26 mouse cellular contexts compared by ENCODE assay signal in the genomic region with DNA sequence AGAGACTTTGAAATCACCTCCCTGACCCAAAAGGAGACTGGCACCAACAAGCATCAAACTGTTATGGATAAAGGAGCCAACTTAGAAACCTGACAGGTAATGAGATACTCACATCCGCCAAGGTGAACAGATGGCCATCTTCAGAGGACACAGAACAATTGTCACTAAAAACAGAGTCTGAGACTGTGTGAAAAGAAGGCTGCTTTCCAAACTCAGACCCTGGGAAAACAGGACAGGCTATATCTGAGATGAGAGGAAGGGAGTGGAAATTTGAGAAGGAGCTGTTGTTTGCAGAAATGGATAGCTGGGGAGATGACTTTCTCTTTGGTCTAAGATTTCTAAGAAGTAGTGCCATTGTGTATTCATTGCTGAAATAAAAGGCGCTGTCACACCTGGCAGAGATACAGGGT.
DNase-seq lines count a peak whose midpoint lies in the region; ATAC-seq and TF ChIP-seq lines count a peak whose summit lies in the region.
"Had no signal": no experiment of that assay in that cellular context is flagged by ENCODE, and none has a peak within 500 bp of the region (broad histone marks: within the 10 kb centered on the region; RNA-seq: fewer than 3 reads in every experiment).

No protein-coding gene starts in this region.

- no peak overlapping the region for H3K4me3 ChIP-seq in embryonic facial prominence, embryonic 14.5 days (ENCODE audit: low read depth, low read length)
- H3K4me3 ChIP-seq in embryonic facial prominence, embryonic 10.5 days, result no peak overlapping the region
- no peak overlapping the region for H3K4me3 ChIP-seq in midbrain, postnatal 0 days (ENCODE audit: low read depth, low read length)
- no peak overlapping the region for H3K4me3 ChIP-seq in midbrain, embryonic 15.5 days
- H3K4me3 ChIP-seq: forebrain, embryonic 13.5 days; heart, embryonic 12.5 days; hindbrain, embryonic 13.5 days; limb, embryonic 12.5 days; lung, embryonic 15.5 days; neural tube, embryonic 13.5 days had no signal

- H3K4me1 ChIP-seq in embryonic facial prominence, embryonic 14.5 days (ENCODE audit: control insufficient read depth, insufficient read depth, low read length), result no peaks in the 10 kb centered on the region
- H3K4me1 ChIP-seq in embryonic facial prominence, embryonic 10.5 days, result no peaks in the 10 kb centered on the region
- H3K4me1 ChIP-seq in midbrain, postnatal 0 days (ENCODE audit: insufficient read depth, low read length), result no peaks in the 10 kb centered on the region
- no peaks in the 10 kb centered on the region for H3K4me1 ChIP-seq in midbrain, embryonic 15.5 days
- H3K4me1 ChIP-seq: forebrain, embryonic 13.5 days; heart, embryonic 12.5 days; hindbrain, embryonic 13.5 days; limb, embryonic 12.5 days; lung, embryonic 15.5 days; neural tube, embryonic 13.5 days had no signal

- no peak overlapping the region for H3K9ac ChIP-seq in embryonic facial prominence, embryonic 14.5 days (ENCODE audit: low read depth, low read length)
- no peak overlapping the region for H3K9ac ChIP-seq in midbrain, postnatal 0 days (replicated peaks; ENCODE audit: low read length, poor library complexity, severe bottlenecking)
- H3K9ac ChIP-seq in midbrain, embryonic 15.5 days, result no peak overlapping the region
- H3K9ac ChIP-seq: forebrain, embryonic 13.5 days; heart, embryonic 12.5 days; hindbrain, embryonic 13.5 days; limb, embryonic 12.5 days; lung, embryonic 15.5 days; neural tube, embryonic 13.5 days had no signal

- no peaks in the 10 kb centered on the region for H3K27me3 ChIP-seq in embryonic facial prominence, embryonic 14.5 days (replicated peaks; ENCODE audit: control insufficient read depth, insufficient read depth, low read length)
- H3K27me3 ChIP-seq in embryonic facial prominence, embryonic 10.5 days (replicated peaks; ENCODE audit: low read depth, poor library complexity, severe bottlenecking), result no peaks in the 10 kb centered on the region
- H3K27me3 ChIP-seq in midbrain, postnatal 0 days (ENCODE audit: insufficient read depth, low read length), result no peaks in the 10 kb centered on the region
- H3K27me3 ChIP-seq in midbrain, embryonic 15.5 days (replicated peaks), result no peaks in the 10 kb centered on the region
- H3K27me3 ChIP-seq: forebrain, embryonic 13.5 days; heart, embryonic 12.5 days; hindbrain, embryonic 13.5 days; limb, embryonic 12.5 days; lung, embryonic 15.5 days; neural tube, embryonic 13.5 days had no signal

- peak; percentile 62; the same call in 1 of the 2 replicates for ATAC-seq in embryonic facial prominence, embryonic 14.5 days (ENCODE audit: low read depth)
- ATAC-seq in midbrain, postnatal 0 days (ENCODE audit: low FRiP score), result no peak
- no peak for ATAC-seq in midbrain, embryonic 15.5 days (replicated peaks)
- ATAC-seq: forebrain, embryonic 13.5 days; intestine, postnatal 0 days had no signal

- H3K27ac ChIP-seq in embryonic facial prominence, embryonic 14.5 days (replicated peaks; ENCODE audit: low read depth, low read length), result no peak overlapping the region
- H3K27ac ChIP-seq in embryonic facial prominence, embryonic 10.5 days (replicated peaks), result no peak overlapping the region
- no peak overlapping the region for H3K27ac ChIP-seq in midbrain, postnatal 0 days (ENCODE audit: low read depth, low read length)
- H3K27ac ChIP-seq in midbrain, embryonic 15.5 days, result no peak overlapping the region
- H3K27ac ChIP-seq: forebrain, embryonic 13.5 days; hindbrain, embryonic 13.5 days; limb, embryonic 12.5 days; lung, embryonic 15.5 days; neural tube, embryonic 13.5 days had no signal

- 81% methylated on average over 2 of the region's 2 CpGs for WGBS in embryonic facial prominence, embryonic 14.5 days
- WGBS in embryonic facial prominence, embryonic 10.5 days, result 78% methylated on average over 2 of the region's 2 CpGs
- 77% methylated on average over 2 of the region's 2 CpGs for WGBS in midbrain, postnatal 0 days
- 85% methylated on average over 2 of the region's 2 CpGs for WGBS in midbrain, embryonic 15.5 days

- H3K9me3 ChIP-seq in embryonic facial prominence, embryonic 14.5 days (ENCODE audit: control insufficient read depth, low read length), result no peaks in the 10 kb centered on the region
- H3K9me3 ChIP-seq in embryonic facial prominence, embryonic 10.5 days, result no peaks in the 10 kb centered on the region
- H3K9me3 ChIP-seq in midbrain, postnatal 0 days (ENCODE audit: low read length), result no peaks in the 10 kb centered on the region
- no peaks in the 10 kb centered on the region for H3K9me3 ChIP-seq in midbrain, embryonic 15.5 days
- H3K9me3 ChIP-seq: forebrain, embryonic 13.5 days; G1E; heart, embryonic 12.5 days; hindbrain, embryonic 13.5 days; limb, embryonic 12.5 days; lung, embryonic 15.5 days; neural tube, embryonic 13.5 days had no signal

- no peak overlapping the region for H3K4me2 ChIP-seq in embryonic facial prominence, embryonic 14.5 days (ENCODE audit: low read depth, low read length)
- H3K4me2 ChIP-seq in midbrain, postnatal 0 days (ENCODE audit: low read depth, low read length, poor library complexity, severe bottlenecking), result no peak overlapping the region
- no peak overlapping the region for H3K4me2 ChIP-seq in midbrain, embryonic 15.5 days
- H3K4me2 ChIP-seq: forebrain, embryonic 13.5 days; heart, embryonic 12.5 days; hindbrain, embryonic 13.5 days; limb, embryonic 12.5 days; liver, embryonic 11.5 days; lung, embryonic 15.5 days; midbrain, embryonic 11.5 days; neural tube, embryonic 13.5 days had no signal

- no peak for TF ChIP-seq CTCF in midbrain, postnatal 0 days (IDR thresholded peaks at IDR 0.05)

- DNase-seq in embryonic facial prominence, embryonic 14.5 days (ENCODE audit: low spot score), result peak; percentile 24
- no peak for DNase-seq in embryonic facial prominence, embryonic 10.5 days (ENCODE audit: low spot score)
- DNase-seq in midbrain, postnatal 0 days (ENCODE audit: low spot score), result peak; percentile 8
- DNase-seq in cerebellum, adult 9-11 months, result peak; percentile 94
- DNase-seq in telencephalon, adult 2 months (ENCODE audit: low read depth, low spot score), result peak; percentile 6
- no peak for DNase-seq in left cerebral cortex, adult 8-10 months (ENCODE audit: low spot score in 2 of 2)
- DNase-seq in thymus, adult 18-20 months, result no peak
- DNase-seq: adrenal gland, postnatal 10 days; gastrocnemius, postnatal 36 days; heart, adult 18-20 months; heart, postnatal 4 days; kidney, postnatal 14 days; lung, postnatal 36 days; right cerebral cortex, postnatal 14 days; thymus, postnatal 25 days had no signal

- no peaks in the 10 kb centered on the region for H3K36me3 ChIP-seq in embryonic facial prominence, embryonic 14.5 days (ENCODE audit: control insufficient read depth, insufficient read depth, low read length)
- no peaks in the 10 kb centered on the region for H3K36me3 ChIP-seq in embryonic facial prominence, embryonic 10.5 days (replicated peaks)
- no peaks in the 10 kb centered on the region for H3K36me3 ChIP-seq in midbrain, postnatal 0 days (ENCODE audit: insufficient read depth, low read length)
- no peaks in the 10 kb centered on the region for H3K36me3 ChIP-seq in midbrain, embryonic 15.5 days (replicated peaks)
- H3K36me3 ChIP-seq: G1E; heart, embryonic 12.5 days; hindbrain, embryonic 13.5 days; limb, embryonic 12.5 days; lung, embryonic 15.5 days; neural tube, embryonic 13.5 days had no signal

Comparison
In these comparisons a context has a peak if more than half of its experiments do, and no peak if none do; other contexts are left out.
1. DNase-seq: peak in embryonic facial prominence, embryonic 14.5 days (single experiment), midbrain, postnatal 0 days (single experiment), cerebellum, adult 9-11 months (single experiment) and telencephalon, adult 2 months (single experiment); none in embryonic facial prominence, embryonic 10.5 days (single experiment), left cerebral cortex, adult 8-10 months (0 of 2) and thymus, adult 18-20 months (0 of 2).